Mouse (Mus musculus) embryo, embryonic 11 days (tissue): ENCODE measurements around the gene BC067074.
A peak's percentile ranks its signal among the peaks of the same experiment; 100 is the strongest.
"Not testable (repeated sequence)": the region's sequence is repeated elsewhere in the genome, so short reads cannot be mapped to it uniquely, and the experiment has no call there.

Experiments used
- DNase-seq: peaks from one replicate; pipeline ENCODE4 v3.0.0-alpha.2; 2015

BC067074 gene

DNA sequence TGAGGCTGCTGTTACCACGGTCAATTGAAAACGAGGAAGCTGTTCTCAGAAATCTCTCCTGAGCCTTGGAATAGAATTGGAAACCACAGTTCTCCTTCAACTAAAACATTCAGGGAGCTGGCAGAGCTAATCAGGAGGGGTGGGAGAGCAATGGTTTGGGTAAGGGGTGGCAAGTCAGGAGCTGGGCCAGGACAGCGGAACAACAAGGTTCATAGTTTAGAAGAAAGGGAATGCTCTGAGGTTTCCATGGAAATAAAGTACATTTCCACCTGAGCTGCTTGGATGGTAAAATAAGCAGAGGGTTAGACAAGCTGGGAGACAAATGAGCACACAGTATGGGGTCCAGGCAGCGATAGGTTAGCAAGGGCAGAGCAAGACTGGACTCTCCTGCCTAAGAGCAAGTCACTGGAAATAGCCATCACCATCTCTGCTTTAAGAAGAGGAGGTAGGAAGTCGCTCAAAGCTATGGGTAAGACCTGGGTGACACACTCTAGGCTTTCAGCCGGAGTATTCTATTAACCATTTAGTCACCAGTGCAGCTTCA lies 86.9 kb downstream of the BC067074 start:
- no peak for DNase-seq

DNA sequence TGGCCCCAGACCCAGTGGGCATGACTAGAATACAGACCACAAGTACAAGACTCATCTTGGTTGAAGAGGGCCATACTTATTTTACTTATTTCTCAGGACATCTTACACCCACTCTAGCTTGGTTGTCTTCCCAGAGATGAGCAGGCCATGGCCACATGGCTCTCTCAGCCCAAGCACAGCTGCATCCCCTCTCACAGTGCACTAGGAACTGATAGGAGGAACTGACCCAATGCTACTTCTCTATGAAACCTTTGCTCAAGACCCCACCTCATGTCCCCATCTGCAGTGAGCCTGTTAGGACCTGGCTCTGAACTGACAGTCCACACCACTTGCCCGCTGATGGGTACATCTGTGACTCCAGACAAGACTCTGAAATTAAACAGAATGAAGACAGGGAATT lies 88.8 kb downstream of the BC067074 start:
- no peak for DNase-seq

DNA sequence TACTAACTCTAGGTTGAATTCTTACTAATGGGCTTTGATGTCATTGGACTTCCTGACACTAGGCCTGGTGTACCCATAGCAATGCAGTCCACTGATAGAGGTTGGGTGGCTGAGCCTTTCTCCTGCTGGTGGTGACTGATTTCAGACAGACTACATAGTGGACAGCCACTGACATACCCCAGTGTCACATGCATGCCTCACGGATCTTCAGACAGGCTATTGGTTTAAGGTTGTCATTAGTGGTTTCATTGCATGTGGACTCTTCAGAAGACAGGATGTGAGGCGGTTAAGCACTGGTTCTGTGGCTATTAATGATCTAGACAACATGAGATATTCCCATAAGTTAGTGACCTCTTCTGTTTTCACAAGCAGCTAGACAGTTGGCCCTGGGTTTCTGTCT lies 89.2 kb downstream of the BC067074 start:
- no peak for DNase-seq

DNA sequence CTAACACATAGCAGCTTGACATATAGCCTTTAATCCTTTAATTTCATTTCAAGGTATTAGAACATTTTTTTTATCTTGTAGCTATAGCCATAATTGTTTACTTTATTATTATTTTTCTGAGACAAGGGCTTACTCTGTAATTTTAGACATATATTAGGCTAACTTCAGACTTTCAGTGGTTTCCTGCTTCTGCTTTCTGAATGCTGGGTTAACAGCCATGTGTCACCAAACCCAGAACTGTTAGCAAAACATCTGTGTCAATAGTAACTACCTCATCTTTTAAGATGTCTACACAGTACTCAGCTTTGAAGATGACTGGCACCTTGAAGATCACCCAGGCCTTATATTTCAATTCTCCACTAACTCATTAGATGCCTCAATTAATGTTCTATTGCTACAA lies 89.8 kb downstream of the BC067074 start:
- DNase-seq: not testable (repeated sequence)

DNA sequence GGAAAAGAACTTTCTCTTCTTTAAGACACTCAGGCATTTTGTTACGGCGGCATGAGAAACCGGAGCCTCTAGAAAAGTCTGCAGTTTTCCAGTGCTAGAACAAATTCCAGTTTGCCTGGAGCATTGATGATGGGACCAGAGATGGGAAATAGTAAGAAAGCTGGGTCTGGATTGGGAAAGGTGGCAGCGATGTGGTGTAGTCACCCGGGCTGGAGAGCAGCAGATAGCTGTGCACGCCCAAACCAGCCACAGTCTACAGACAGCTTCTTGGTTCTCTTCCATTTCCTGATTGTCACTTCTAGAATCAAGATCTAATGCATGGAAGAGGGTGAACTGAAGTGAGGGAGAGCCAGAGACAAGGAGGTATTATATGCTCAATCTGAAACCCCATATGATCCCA lies 100.4 kb downstream of the BC067074 start:
- DNase-seq: no peak

DNA sequence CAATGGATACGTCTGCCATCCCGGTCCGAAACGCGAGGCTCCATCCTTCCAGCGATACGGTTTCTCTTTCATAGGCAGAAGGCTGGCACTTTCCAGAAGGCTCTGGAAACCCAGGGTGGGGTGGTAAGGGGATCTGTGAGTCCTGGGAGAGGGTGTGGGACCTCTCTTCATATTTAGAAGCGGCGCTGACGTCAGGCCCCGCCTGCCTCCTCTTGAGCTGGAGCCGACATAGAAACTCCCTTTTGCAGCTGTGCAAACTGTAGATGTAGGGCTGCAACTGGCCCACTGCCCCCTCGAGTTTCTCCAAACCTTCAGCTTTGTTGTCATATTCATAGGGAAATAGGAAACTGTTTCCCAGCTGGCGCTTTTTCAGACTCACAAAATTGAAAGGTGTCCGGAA lies 101.6 kb downstream of the BC067074 start:
- no peak for DNase-seq

DNA sequence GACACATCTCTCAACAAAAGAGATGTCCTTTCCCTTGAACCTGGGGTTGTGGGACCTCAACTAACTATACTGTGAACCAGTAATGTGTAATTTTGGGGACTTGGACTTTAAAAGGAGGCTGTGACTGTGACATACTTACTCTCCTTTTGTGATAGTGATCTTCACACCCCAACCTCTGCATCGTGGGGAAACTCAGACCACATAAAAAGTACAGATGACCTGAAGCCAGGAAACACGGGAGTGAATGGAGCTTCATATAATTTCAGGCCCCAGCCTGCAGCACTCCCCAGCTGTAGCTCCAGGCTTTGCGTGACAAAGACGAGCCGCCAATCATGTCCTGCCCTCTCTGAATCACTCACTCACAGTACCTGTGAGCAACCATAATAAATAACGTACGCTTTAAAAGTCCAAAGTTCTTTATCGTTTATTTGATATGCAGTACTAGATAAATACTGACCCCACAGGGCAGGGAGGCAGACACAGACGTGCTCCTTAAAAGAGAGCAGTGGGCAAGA lies 104.1 kb downstream of the BC067074 start:
- no peak for DNase-seq

DNA sequence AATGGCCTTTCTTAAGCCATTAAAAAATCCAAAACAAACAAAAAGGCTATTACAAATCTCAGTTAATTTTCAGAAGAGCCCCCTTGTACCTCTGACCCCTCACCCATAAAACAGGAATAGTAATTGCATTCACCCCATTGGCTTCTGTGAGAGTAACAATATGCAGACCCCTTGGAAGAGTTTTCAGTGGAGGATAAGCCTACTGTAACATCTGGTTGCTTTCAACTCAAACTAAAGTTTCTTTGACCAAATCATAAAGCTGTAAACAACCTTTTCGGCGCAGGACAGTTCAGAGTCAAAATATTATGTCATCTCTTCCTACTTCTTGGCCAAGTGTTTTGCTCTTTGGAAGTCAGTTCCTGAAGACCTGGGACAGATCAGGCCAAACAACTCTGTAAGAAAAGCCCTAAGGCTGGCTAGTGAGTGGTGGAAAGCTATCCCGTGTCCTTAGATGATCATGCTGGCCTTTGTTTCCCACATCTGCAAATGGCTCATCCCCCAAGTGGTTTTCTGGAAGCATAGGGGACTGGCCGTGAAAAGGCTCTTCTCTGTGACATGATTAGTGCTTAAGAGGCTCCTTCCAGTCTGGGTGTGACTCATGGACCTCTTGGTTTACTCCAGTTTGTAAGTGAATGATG lies 108.5 kb downstream of the BC067074 start:
- DNase-seq: no peak

DNA sequence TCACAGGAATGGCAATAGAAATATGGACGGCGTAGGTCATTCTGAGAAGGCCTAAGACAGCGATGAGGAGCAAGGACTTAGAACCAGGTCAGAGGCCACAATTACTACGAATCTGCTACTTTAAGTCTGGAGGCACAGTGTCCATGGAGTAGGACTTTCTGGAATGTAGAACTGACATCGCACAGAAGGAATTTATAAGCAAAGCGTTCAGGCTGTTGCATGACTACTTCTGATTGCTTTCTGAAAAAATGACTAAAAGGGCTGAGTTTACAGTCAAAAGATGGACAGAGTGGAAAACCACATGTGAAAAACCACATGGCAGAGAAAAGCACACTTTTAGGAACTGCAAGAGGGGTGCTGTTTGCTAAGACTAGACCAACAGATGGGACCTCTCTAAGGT lies 110.7 kb downstream of the BC067074 start:
- DNase-seq: no peak

DNA sequence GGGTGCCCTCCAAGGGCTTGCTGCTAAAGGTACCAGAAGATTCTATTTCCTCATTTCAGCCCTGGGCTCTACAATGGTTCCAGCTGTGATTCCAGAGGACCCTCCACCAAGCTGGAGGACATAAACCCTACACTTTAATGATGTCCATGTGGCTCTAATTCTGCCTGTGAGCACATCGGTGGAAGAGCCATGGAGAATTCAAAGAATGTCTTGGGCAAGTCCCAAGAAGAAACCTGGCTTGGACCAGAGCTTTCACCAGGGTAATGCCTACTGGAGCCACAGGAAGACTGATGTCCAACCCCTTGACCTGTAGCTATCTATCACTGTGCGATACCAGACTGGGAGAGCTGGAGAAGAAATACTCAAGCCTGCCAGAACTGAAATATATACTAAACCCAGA lies 111.2 kb downstream of the BC067074 start:
- no peak for DNase-seq

DNA sequence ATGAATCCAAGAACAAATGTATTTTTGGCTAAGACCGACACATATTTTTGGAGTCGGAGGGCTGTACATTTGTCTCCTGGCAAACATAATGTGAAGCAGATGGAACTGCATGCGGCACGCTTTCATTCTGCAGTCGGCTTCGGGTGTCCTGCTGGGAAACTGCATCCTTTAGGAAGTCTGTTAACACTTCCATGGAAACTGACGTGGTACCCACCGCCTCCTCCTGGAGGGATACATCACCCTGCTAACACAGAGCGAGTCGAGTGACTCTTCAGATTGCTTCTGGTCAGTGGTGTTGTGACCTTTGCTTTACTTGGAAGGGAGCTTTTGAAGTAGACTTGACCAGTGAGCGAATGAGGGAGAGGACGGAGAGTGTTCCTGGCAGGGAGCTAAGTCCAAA lies 117.0 kb downstream of the BC067074 start:
- peak; percentile 74 for DNase-seq

DNA sequence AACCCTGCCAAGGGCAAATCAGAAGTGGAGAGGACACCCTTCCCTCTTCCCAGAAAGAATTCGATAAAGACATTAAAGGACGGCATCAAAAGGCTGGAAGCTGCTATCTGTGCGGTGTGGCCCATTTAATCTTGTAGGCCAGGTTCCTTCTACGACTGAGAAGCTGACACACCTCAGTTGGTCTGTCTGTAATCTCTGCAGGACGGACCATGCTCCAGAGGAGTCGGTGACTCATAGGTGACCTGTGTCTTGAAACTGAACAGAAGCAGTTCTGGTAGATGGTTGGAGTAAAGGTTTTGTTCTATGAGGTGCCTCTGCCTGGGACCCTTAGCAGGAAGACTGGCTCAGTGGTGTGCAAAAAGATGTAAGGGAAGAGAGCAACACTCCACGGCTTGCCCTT lies 122.6 kb downstream of the BC067074 start:
- DNase-seq: no peak

DNA sequence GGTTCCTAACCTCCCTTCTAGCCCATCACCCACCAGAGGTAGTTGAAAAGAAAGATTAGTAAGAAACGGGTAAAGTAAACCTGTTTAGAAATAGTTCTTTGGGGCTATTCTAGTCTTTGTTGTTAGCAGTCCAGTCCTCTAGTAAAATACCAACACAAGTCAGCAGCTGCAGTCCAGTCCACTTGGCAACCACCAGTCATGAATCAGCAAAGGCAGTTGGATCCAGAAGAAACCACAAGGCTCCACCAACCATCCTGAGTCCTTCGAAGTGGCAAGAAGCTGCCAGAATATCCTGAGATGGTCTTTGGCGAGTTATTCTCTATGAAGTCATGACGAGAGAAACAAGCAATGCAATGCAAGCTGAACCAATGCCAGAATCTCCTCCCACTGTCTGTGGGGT lies 124.0 kb downstream of the BC067074 start:
- no peak for DNase-seq

DNA sequence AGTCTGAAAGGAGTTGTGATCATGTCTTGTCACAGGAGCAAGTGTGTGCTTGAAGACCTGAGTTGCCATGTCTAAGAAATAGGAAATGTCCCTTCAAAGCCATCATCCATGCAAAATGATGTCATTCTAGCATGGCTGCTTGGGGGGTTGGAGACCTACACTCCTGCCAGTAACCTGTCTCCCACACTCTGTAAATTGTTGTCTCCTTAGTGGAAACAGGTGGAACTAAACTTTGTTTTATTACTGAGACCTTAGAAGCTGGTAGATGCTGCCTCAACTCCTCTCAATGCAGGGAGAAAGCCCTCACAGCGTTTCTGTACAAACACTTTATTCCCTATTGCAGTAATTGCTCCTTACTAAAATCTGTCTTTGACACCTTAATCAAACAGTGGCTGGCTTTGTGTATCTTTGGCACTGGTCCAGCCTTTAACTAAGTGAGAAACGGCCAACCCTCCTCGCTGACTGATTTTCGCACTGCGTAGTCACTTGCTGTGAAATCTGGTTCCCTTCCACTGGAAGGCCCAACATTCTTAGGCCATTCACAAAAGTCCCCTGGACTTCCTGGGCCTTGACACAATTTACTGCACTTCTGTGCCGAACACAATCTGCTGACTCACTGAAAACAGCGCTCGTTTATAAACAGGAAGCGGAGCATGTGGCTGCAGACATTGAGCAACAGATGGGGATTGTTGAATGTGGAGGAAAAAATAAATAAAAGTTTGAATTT lies 125.0 kb downstream of the BC067074 start:
- peak; percentile 52 for DNase-seq

DNA sequence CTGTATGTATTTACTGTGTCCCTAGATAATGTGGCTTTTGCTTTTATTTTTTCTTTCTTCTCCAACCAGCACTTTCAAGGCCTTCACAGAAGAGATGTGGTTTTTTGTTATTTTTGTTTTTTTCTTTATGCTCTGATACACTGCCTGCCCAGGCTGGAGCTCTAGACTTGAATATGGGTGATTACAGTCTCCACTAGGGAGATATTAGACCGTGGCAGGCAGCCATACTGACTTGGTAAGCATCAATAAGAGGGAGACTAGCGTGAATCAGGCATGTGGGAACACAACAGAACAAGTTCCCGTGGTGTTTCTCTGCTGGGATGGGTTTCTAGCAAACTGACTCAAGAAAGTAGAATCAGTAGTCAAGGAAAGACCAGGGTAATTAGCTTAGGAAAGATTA lies 125.7 kb downstream of the BC067074 start:
- DNase-seq: no peak

DNA sequence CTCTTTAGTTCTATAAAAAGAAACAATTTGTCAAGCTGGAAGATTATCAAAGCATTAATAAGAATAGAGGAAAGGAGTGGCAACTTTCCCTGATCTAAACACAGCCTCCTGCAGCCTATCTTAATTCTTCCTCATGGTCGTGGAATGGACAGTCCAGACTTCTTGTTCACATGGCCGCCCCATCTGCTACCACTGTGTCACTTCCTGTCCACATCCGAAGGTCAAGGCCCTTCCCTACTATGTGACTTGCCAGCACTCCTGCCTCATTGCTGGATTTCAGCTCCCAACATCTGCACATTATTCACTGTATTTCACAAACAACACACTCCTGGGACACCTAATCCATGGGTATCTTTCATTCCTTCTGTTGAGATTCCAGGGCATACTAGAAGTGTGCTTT lies 128.5 kb downstream of the BC067074 start:
- no peak for DNase-seq

DNA sequence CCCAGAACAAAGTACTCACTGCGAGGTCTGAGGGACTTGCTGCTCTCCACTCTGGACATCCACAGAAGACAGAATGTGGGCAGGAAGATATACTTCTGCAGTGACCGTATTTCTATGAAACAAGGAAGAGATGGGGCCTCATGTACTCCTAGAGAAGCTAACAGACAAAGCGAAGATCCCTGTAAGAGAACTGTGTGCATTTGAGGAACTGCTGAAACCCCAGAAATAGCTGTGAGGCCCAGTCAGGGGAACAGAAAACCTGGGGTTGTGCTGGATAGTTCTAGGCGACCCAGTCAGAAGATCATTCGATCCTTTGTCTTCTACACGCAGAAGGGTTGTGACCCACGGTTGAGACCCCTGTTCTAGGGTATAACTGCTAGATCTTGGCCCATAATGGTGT lies 130.9 kb downstream of the BC067074 start:
- DNase-seq: no peak

DNA sequence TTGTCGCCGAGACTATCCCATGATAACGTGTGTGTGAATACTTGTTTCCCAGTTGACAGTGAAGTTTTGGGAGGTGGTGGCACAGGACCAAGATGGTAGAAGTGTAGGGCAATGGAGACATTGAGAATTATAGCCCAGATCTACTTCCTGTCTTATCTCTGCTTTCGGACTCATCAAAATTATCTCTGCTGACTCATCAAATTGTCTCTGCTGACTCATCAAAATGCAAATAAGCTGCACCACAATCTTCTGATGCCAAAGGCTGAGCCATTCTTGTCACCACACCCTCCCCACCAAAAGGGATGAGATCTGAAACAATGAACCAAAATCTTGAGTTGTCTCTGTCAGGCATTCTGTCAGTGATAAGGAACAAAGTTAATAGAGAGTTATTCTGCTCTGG lies 132.9 kb downstream of the BC067074 start:
- DNase-seq: no peak
